Mouse (Mus musculus) c-Kit-positive CD71-negative TER-119-negative erythroid progenitor cells, embryonic 14.5 days (primary cell): ENCODE results near the gene Ddit4.

Experiments used
- DNase-seq: peaks from one replicate; pipeline ENCODE4 v3.0.0-alpha.2; 2013; ENCODE audit warnings: low read depth

Ddit4 gene

DNA sequence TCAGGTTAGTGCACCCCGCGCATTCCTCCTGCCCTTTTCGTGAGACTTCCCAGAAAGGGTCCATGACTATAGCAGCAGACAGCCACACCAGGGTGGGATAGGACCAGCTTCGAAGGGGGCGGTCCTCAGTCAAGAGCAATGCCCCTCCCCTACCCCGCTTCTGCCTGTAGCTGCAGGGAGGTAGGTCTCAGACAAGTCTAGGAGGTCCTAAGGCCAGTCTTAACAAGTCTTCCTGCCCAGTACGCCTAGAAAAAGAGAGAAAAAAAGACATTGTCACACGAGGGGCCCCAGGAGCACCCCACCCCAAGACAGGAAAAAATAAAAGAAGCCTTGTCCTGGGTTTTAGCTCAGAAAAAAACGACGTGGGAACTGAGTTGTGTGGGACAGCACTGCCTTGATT is 35.0 kb downstream of the Ddit4 start:
- no peak for DNase-seq

GRCm38 (mm10) chr10:59916159-59916558 is 35.5 kb downstream of the Ddit4 start:
- DNase-seq = no peak

GRCm38 (mm10) chr10:59915196-59915962 is 36.3 kb downstream of the Ddit4 start:
- DNase-seq = no peak

GRCm38 (mm10) chr10:59911561-59912198 is 40.0 kb downstream of the Ddit4 start:
- no peak for DNase-seq

DNA sequence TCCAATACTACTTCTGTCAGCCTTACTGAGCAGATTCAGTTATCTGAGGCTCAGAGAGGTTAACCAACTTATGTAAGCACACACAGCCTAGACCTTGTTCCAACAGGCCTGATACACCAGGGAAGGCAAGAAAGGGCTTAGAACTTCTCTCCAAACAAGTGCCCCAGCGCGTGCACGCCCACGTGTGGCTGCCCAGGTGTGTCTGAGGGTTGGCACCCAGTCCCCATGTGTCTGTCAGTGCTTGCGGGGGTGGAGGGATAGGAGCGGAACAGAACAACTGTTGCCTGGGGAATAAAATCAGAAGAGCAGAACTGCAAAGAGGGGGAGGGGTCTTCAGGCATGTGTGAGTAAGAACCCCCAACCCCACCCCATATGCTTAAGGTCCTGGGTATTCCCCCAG is 40.5 kb downstream of the Ddit4 start:
- no peak for DNase-seq

- DNase-seq = no peak
These were observed 42.2 kb downstream of the Ddit4 start for GRCm38 (mm10) chr10:59909357-59909847.

GRCm38 (mm10) chr10:59908776-59909315 is 42.8 kb downstream of the Ddit4 start:
- DNase-seq = no peak

- no peak for DNase-seq
These were observed 43.8 kb downstream of the Ddit4 start for GRCm38 (mm10) chr10:59907695-59908299.

DNA sequence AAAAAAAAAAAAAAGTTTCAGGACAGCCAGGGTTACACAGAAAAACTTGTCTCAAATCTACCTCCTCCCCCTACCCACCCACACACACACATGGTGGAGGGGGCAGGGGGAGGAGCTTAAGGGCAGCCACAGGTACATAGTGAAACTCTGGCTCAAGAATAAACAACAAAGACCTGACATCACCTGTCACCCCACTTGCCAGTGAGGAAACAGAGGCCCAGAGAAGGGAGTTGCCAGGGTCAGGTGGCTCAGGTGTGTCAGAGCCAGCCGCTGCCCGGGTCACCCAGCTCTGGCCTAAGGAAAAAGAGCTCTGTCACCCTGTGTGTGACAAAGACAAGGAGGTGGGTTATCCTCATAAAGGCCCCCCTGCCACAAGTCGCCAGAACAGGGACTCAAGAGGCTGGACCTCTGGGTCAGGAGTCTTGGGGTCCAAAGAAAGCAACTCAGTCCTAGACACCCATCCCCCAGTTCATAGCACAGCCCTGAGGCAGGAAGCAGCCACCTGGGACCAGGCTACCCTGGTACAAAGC is 44.5 kb downstream of the Ddit4 start:
- DNase-seq = no peak

DNA sequence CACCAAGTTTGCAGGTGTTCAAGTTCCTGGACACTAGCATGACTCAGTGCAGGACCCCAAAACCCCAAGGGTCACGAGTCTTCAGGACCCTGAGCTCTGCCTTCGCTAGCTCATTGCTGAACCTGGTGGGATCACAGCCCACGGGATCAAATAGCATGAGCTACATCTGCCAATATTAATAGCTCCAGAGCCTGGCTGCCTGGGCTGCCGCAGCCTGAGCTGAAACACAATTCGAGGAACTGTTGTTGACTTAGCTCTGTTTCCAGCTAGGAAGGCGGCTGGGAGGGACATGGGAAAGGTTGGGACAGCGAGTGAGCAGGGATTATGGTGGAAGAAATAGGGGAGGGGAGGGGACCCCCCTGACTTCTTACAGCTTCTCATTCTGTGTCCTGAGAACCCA is 48.5 kb downstream of the Ddit4 start:
- no peak for DNase-seq

GRCm38 (mm10) chr10:59902606-59902990 is 49.0 kb downstream of the Ddit4 start:
- no peak for DNase-seq

DNA sequence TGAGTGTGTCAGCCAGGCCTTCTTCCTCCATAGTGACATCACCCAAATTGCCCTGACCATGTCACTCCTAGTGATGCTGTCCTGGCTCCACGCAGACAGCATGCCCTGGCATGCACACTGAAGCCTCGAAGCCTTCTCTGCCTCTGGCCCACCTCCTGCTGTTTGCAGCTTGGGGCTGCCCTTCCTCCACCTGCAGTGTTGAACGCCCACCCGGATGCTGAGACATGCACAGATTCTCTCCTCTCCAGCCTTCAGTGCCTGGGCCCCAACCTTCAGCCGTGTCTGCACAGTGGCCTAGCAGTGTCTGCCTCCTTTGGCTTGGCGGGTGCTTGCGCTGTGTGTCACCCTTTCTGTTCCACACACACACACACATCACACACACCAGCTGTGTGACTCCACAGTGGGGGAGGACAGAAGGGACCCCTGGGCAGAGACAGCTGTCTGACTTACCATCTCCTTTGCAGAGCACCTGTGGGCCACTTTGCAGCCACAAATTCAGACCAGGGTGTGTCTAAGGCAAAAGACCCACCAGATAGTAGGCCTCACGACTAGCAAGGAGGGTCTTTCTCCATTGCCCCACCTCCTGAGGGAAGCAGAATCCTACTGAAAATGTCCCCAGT is 49.5 kb downstream of the Ddit4 start:
- no peak for DNase-seq

GRCm38 (mm10) chr10:59901463-59901862 is 50.2 kb downstream of the Ddit4 start:
- DNase-seq = no peak

DNA sequence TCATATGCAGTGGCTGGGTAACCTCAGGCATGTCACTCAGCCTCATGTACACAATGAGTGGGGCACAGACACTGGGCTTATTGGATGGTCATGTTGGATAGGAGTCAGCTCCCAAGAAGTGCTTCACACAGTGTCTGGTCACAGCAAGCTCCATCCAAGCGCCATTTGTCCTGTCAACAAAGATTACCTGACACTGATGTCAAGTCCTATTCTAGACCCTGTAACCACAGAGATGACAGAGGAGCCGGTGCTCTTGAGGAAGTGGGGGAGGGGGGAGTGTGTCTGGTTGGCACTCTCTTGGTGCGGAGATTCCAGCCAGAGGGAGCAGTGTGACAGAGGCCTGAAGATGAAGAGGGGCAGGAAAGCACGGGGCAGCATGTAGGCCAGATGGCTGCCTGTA is 50.7 kb downstream of the Ddit4 start:
- DNase-seq = no peak

DNA sequence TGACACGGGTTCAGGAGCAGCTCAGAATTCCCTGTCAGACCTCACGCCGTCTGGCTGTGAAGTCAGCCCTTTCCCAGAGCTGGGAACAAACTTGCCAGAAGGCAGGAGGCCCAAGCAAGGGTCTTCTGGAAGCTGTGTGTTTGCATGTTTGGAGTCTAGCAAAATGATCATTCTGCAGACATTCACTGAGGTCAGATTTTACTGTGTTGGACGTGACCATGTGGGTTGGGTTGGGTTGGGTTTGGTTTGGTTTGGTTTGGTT is 51.5 kb downstream of the Ddit4 start:
- DNase-seq = no peak
